Comparison of ENCODE assay signal across 12 mouse cellular contexts in the genomic region with DNA sequence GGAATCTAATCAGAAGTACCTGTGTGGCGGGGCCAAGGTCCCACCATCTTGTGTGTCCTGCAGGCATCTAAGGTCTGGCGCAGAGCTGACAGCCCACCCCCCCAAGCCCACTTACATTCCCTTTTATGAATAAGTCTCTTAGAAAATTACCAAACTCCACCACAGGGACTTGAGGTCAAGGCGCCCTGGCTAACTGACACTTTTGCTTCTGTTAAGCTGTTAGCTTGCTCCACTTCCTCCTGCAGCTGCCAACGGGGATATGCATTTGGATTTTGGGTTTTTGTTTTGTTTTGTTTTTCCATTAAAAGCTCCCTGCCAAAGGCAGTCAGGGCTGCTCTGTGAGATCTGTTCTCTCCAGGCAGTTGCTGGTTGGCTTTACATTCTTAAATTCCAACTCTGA.
"Had no signal": no experiment of that assay in that cellular context is flagged by ENCODE, and none has a peak within 500 bp of the region (broad histone marks: within the 10 kb centered on the region; RNA-seq: fewer than 3 reads in every experiment).

No protein-coding gene starts in this region.

- ATAC-seq: liver, postnatal 0 days; lung, postnatal 0 days; midbrain, embryonic 16.5 days had no signal

- DNase-seq: liver, postnatal 0 days; lung, adult 2 months; lung, postnatal 14 days; lung, postnatal 36 days; midbrain, embryonic 14.5 days; retina, postnatal 1 day; right cerebral cortex, adult 18-20 months; thymus, adult 2 months; thymus, postnatal 25 days; thymus, postnatal 4 days had no signal
